Mouse (Mus musculus) CH12.LX (cell line): ENCODE measurements at regions not wholly inside any gene's neighbourhood (a gene's known extent, or its start where the extent isn't known, plus 50 kb on each side); places are given as distances from the start of the nearest gene placed in this dataset.

Source experiments
- CHD1 ChIP-seq: IDR thresholded peaks from 2 replicates; pipeline ENCODE4 v1.6.1; 2012; ENCODE audit warnings: low read depth, low read length, improper control_type of control experiment, inconsistent platforms
- CTCF ChIP-seq, 2 experiments: IDR thresholded peaks in 1 of 2; conservative IDR thresholded peaks in 1 of 2; 2 replicates each; pipeline ENCODE4 v1.5.1; 2011 to 2012; ENCODE audit warnings: low read depth in 2 of 2, low read length in 2 of 2, improper control_type of control experiment in 1 of 2, inconsistent platforms in 1 of 2, mild to moderate bottlenecking in 1 of 2, moderate library complexity in 1 of 2
- ELF1 ChIP-seq: IDR thresholded peaks from 2 replicates; pipeline ENCODE4 v1.6.1; 2014; ENCODE audit warnings: low read depth, mild to moderate bottlenecking, inconsistent platforms, low read length, improper control_type of control experiment
- EP300 ChIP-seq: IDR thresholded peaks from 2 replicates; pipeline ENCODE4 v1.6.1; 2011; ENCODE audit warnings: low read length, improper control_type of control experiment
- MAFK ChIP-seq: IDR thresholded peaks from 2 replicates; pipeline ENCODE4 v1.6.1; 2011; ENCODE audit warnings: low read length, improper control_type of control experiment; ENCODE audit not compliant: insufficient replicate concordance
- MAX ChIP-seq: IDR thresholded peaks from 2 replicates; pipeline ENCODE4 v1.6.1; 2011; ENCODE audit warnings: low read length, improper control_type of control experiment
- MEF2A ChIP-seq: IDR thresholded peaks from 2 replicates; pipeline ENCODE4 v1.6.1; 2014; ENCODE audit warnings: low read depth, mild to moderate bottlenecking, inconsistent platforms, low read length, improper control_type of control experiment, borderline replicate concordance
- NELFE ChIP-seq: IDR thresholded peaks from 2 replicates; pipeline ENCODE4 v1.6.1; 2011; ENCODE audit warnings: low read depth, low read length, improper control_type of control experiment
- POLR2A ChIP-seq: IDR thresholded peaks from 2 replicates; pipeline ENCODE4 v1.6.1; 2011; ENCODE audit warnings: low read depth, mild to moderate bottlenecking, improper control_type of control experiment, low read length
- POLR2AphosphoS2 ChIP-seq: IDR thresholded peaks from 2 replicates; pipeline ENCODE4 v1.6.1; 2011; ENCODE audit warnings: low read depth, low read length, improper control_type of control experiment
- SMC3 ChIP-seq: IDR thresholded peaks from 2 replicates; pipeline ENCODE4 v1.6.1; 2011; ENCODE audit warnings: low read depth, low read length, improper control_type of control experiment
- TBP ChIP-seq: conservative IDR thresholded peaks from 2 replicates; pipeline ENCODE4 v1.6.1; 2011; ENCODE audit warnings: low read depth, low read length, improper control_type of control experiment
- ZNF384 ChIP-seq: IDR thresholded peaks from 2 replicates; pipeline ENCODE4 v1.6.1; 2012; ENCODE audit warnings: low read depth, low read length, improper control_type of control experiment, inconsistent platforms

- TF ChIP-seq CTCF (conservative IDR thresholded peaks at IDR 0.05 in 1 of 2, IDR thresholded peaks at IDR 0.05 in 1 of 2; ENCODE audit: low read depth in 2 of 2, low read length in 2 of 2) = no peak
- TF ChIP-seq CHD1 = no peak
- no peak for TF ChIP-seq MEF2A
- no peak for TF ChIP-seq ZNF384
- TF ChIP-seq POLR2AphosphoS2 = no peak
- TF ChIP-seq SMC3 = no peak
- TF ChIP-seq TBP = no peak
- no peak for TF ChIP-seq EP300
- TF ChIP-seq NELFE = no peak
- no peak for TF ChIP-seq POLR2A
- no peak for TF ChIP-seq MAFK
- TF ChIP-seq ELF1 = no peak
- no peak for TF ChIP-seq MAX
These were observed 428.1 kb upstream of the Jarid2 start for GRCm38 (mm10) chr13:44301215-44301614.
